18 mouse cellular contexts compared by ENCODE assay signal in genomic region chr10:12716657-12717327, GRCm38 (mm10).
DNase-seq lines count a peak whose midpoint lies in the region; ATAC-seq and TF ChIP-seq lines count a peak whose summit lies in the region.
"Had no signal": no experiment of that assay in that cellular context is flagged by ENCODE, and none has a peak within 500 bp of the region (broad histone marks: within the 10 kb centered on the region; RNA-seq: fewer than 3 reads in every experiment).

No protein-coding gene starts in this region.

- no peak for TF ChIP-seq CTCF in lung, adult 2 months (IDR thresholded peaks at IDR 0.05; ENCODE audit: insufficient read depth, low read length)

- WGBS in lung, adult 2 months = 69% methylated on average over 5 of the region's 5 CpGs
- 51% methylated on average over 5 of the region's 5 CpGs for WGBS in lung, embryonic 16.5 days

- peak; percentile 52 to 56 for DNase-seq in lung, adult 18-20 months
- DNase-seq in lung, adult 2 months = no peak
- DNase-seq in lung, postnatal 14 days = no peak
- DNase-seq in lung, postnatal 25 days (ENCODE audit: low spot score) = peak; percentile 65
- no peak for DNase-seq in embryo, embryonic 10.5 days (ENCODE audit: low spot score)
- DNase-seq in kidney, postnatal 4 days = no peak
- DNase-seq: adrenal gland, adult 2 months; adrenal gland, postnatal 10 days; adrenal gland, postnatal 25 days; cerebellum, adult 11 months; cerebellum, adult 18-20 months; cerebellum, adult 8-10 months; cerebellum, postnatal 36 days had no signal

- H3K36me3 ChIP-seq in lung, embryonic 16.5 days (ENCODE audit: control insufficient read depth, insufficient read depth, low read length) = peaks cover 18% of the 10 kb centered on the region
- H3K36me3 ChIP-seq: forebrain, embryonic 15.5 days had no signal

- H3K4me2 ChIP-seq in lung, embryonic 16.5 days (ENCODE audit: low read depth, low read length) = no peak overlapping the region
- H3K4me2 ChIP-seq: embryonic facial prominence, embryonic 12.5 days; forebrain, embryonic 13.5 days; forebrain, embryonic 15.5 days had no signal

- peak; percentile 80 for ATAC-seq in lung, embryonic 16.5 days (ENCODE audit: low read depth)
- ATAC-seq: forebrain, embryonic 13.5 days; forebrain, embryonic 15.5 days had no signal

- no peak overlapping the region for H3K4me3 ChIP-seq in lung, adult 2 months (replicated peaks; ENCODE audit: extremely low read depth, low read depth, low read length)
- no peak overlapping the region for H3K4me3 ChIP-seq in lung, embryonic 16.5 days (ENCODE audit: low read length)
- H3K4me3 ChIP-seq: embryonic facial prominence, embryonic 10.5 days; embryonic facial prominence, embryonic 12.5 days; forebrain, embryonic 13.5 days; forebrain, embryonic 15.5 days had no signal

- no peaks in the 10 kb centered on the region for H3K27me3 ChIP-seq in lung, embryonic 16.5 days (ENCODE audit: control insufficient read depth, insufficient read depth, low read depth, low read length)
- H3K27me3 ChIP-seq: embryonic facial prominence, embryonic 12.5 days; forebrain, embryonic 13.5 days; forebrain, embryonic 15.5 days had no signal

- no peak for TF ChIP-seq POLR2A in lung, adult 2 months (IDR thresholded peaks at IDR 0.05; ENCODE audit: borderline replicate concordance, extremely low read depth, low read depth, low read length)

- H3K9me3 ChIP-seq in lung, embryonic 16.5 days (ENCODE audit: control insufficient read depth, low read length) = no peaks in the 10 kb centered on the region
- H3K9me3 ChIP-seq: embryonic facial prominence, embryonic 10.5 days; embryonic facial prominence, embryonic 12.5 days; forebrain, embryonic 13.5 days; forebrain, embryonic 15.5 days had no signal

- peaks cover 3% of the 10 kb centered on the region for H3K4me1 ChIP-seq in lung, adult 2 months (ENCODE audit: control insufficient read depth, insufficient read depth, low read length)
- peaks cover 12% of the 10 kb centered on the region; the same call in 1 of the 2 replicates for H3K4me1 ChIP-seq in lung, embryonic 16.5 days (replicated peaks; ENCODE audit: control insufficient read depth, insufficient read depth, low read length)
- H3K4me1 ChIP-seq: embryonic facial prominence, embryonic 12.5 days; forebrain, embryonic 13.5 days; forebrain, embryonic 15.5 days had no signal

- no peak overlapping the region for H3K9ac ChIP-seq in lung, embryonic 16.5 days (ENCODE audit: low read length)
- H3K9ac ChIP-seq: embryonic facial prominence, embryonic 12.5 days; forebrain, embryonic 13.5 days; forebrain, embryonic 15.5 days had no signal

- peak overlapping the region; percentile 17; the same call in 1 of the 2 replicates for H3K27ac ChIP-seq in lung, embryonic 16.5 days (ENCODE audit: low read length)
- H3K27ac ChIP-seq: embryonic facial prominence, embryonic 10.5 days; embryonic facial prominence, embryonic 12.5 days; forebrain, embryonic 13.5 days; forebrain, embryonic 15.5 days had no signal

Comparison
In these comparisons a context has a peak if more than half of its experiments do, and no peak if none do; other contexts are left out.
1. DNase-seq: peak in lung, adult 18-20 months (2 of 2) and lung, postnatal 25 days (single experiment); none in lung, adult 2 months (single experiment), lung, postnatal 14 days (single experiment), embryo, embryonic 10.5 days (single experiment) and kidney, postnatal 4 days (0 of 2).